Mouse (Mus musculus): ENCODE measurements at regions not wholly inside any gene's neighbourhood (a gene's known extent, or its start where the extent isn't known, plus 50 kb on each side); places are given as distances from the start of the nearest gene placed in this dataset.
"Not testable (repeated sequence)": the region's sequence is repeated elsewhere in the genome, so short reads cannot be mapped to it uniquely, and the experiment has no call there.

DNA sequence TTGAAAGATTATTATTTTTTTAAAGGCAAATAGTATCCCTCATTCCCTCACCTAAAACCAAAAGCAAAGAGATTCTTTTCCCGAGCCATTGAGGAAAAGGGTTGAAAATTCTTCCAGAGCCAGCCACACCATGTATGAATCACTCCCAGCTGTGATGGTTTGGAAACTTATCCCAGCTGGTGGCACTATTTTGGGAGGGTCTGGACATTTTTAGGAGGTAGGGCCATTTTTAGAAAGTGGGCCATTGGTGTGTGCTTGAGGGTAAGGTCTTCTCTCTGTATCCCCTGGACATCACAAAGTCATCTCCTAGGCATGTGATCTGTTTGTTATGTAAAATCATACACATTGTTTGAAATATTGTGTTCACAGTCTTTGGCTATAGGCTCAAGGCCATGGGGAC lies 252.2 kb downstream of the Diras2 start:
- no peak for DNase-seq

DNA sequence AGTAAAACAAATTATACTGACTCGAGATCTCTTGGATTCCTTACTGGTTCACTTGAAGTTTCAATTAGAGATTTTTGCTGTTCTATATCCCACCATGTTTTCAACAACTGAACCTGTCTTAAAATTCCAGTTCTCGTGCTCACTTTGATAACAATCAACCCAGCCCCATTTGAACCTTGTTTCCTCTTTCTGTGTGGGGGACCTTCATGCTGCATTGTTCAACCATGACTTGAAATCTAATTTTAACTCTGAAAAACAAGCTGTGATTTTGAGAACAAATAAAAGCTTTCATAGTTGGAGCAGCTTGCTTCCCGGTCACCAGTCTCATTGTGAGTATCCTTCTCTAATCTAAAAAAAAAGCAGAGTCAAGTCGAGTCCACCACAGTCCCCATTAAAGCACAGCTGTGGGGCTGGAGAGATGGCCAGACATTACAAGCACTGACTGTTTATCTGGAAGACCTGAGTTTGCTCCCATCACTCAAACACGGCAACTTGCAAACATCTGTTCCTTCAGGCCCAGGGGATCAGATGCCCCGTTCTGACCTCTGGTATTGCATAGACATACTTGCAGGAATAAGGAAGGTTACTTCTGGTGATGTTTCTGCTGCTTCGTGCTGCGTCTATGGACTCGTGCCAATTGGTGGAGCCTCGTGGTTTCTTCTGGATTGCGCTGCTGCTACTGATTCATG lies 251.7 kb downstream of the Diras2 start:
- no peak for DNase-seq

DNA sequence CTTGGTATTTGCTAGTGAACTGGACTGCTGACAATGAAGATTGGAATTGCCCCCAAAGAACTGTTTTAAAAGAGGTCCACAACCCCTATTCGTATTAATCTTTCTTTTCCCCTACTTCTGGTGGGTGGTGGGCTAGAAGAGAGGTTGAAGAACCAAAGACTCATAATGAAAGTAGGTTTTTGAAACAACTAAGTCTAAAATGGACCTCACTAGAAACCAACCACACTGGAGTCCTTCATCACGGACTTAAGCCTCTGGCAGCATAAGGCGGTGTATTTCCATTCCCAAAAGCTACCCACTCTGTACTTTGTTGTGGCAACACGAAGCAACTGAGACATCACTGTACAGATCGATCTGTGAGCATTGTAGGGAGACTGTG lies 251.1 kb downstream of the Diras2 start:
- DNase-seq: no peak

DNA sequence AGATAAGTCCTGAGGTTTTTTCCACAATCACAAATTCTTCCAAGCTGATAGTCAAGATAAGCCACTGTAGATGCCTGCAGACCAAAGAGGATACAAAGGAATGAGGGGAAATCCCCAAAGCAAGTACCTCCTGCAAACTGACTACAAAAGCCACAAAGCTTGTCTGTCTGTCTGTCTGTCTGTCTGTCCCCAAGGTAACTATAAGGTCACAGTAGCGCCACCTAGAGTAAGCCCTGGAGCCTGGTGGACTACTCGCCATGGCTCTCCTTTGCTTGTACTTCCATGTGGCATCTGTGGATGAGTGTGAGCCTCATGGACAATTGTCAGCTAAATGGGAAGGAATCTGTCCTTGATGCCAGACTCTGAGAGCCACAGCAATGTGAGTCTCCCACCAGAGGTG lies 249.8 kb downstream of the Diras2 start:
- DNase-seq: no peak

DNA sequence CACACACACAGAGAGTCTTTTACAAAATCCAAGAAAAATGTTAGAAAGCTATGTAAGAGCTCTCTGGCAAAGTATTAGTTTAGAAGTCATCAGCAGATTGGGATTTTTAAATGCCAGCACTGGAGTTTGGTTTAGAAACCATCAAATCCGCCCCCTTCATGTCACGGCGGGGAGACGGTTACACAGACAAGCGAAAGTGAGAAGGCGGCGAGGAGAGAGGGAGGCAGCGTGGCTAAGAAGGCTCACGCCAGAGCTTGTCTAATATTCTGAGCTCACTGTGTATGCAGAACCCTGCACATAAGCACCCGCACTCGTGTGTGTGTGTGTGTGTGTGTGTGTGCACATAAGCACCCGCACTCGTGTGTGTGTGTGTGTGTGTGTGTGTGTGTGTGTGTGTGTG lies 248.6 kb downstream of the Diras2 start:
- no peak for DNase-seq

DNA sequence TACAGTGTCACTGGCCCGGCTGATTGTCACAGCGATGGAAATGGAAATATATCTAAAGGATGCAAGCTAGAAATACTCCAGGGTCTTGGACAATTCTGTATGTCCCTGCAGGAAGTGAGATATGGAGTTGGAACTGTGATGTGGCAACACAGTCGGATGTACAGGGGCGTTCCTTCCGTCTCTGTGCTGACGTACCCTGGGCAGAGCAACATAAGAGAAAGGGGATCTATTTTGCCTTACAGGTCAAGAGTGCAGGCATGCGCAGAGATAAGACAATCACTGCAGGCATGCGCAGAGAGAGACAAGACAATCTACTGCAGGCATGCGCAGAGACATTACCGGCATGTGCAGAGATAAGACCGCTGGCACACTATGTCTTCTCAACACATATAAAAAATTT lies 247.6 kb downstream of the Diras2 start:
- no peak for DNase-seq

DNA sequence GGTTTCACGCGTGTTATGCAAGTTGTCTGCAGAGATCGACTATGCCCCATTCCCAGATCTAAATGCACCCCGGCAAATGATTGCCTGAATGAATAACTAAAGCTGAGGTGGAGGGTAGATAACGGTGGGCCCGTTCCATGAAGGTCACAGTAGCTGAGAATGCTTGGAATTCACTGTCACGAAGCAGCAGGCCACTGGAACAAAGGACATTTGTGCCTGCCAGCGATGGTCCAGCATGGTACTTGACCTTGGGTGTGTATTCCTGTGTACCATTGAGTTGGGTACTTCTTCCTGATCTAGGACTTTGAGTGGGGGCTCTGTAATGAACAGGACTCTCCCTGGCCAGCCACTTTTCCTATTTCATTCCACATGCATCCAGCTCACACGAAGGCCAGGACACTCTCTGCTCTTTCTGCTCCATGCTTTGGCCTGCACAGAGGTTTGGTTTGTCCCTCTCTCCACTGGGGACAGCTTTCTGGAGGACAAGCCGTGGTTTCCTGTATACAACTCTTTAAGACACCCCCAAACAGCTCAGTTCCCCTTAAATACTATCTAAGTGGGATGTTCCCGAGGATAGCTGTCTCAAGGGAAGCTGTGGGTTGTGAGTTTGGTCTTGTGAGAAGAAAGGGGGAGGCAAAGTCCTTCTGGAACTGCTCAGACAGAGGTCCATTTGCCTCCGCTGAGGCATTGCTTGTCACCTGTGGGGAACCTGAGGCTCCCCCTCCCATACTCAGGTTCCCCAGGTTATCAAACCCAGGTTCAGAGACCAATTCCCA lies 246.9 kb downstream of the Diras2 start:
- DNase-seq: no peak

DNA sequence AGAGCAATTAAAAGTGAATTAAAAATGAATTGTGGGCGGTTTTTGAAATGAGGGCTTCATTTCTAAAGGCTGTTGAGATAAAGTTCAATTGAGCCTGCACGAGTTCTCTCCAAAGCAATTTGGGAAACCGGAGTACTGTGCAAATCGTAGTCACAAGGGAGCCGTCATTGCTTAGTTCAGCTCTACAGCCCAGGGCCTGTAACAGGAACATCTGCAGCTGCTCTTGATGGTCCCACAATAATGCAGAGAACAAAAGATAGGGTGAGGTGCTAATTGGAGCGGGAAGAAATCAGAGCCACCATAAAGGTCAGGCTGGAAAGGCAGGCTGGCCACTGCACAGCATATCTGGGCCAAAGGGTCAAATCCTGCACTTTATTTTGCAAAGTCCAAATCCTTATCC lies 242.7 kb downstream of the Diras2 start:
- no peak for DNase-seq

DNA sequence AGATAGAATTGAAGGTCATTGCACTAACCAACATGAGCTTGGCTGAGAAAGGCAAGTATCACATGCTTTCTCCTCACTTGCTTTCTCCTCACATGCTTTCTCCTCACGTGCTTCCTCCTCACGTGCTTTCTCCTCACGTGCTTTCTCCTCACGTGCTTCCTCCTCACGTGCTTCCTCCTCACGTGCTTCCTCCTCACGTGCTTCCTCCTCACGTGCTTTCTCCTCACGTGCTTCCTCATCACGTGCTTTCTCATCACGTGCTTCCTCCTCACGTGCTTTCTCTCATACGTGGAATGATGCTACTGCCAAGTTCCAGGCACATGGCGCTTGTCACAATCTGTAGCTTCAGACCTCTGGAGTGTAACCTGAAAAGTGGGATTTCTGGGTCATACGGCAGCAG lies 235.2 kb downstream of the Diras2 start:
- no peak for DNase-seq

DNA sequence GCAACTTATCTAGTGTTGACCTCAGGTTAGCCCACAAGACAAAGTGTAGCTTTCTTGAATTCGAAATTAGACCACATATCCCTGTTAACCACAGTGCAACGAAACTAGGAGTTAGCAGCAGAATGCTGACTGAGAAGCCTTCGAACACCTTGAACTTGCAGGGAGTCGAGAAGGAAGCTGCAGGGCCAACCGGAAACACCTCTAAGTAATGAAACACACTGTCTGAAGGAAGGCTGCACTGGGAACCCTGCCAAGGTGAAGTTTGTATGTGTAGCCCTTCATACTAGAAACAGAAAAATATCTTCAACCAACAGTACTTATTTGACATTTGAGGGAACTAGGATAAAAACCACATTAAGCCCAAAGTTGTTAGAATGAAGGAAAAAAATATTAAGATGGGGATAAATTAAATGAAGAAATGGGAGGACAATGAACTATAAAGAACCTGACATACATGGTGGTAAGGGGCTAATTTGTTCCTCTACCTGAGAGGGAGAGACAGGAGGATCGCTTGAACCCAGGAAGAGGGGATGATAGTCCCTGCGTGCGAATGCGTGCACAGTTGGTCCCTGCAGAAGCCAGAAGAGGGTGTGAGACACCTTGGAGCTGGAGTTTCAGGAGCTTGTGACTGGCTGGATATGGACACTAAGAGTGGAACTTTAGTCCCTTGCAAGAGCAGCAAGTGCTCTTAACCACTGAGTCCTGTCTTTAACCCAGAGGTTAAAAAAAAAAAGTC lies 234.4 kb downstream of the Diras2 start:
- DNase-seq: peak; percentile 12 to 29

DNA sequence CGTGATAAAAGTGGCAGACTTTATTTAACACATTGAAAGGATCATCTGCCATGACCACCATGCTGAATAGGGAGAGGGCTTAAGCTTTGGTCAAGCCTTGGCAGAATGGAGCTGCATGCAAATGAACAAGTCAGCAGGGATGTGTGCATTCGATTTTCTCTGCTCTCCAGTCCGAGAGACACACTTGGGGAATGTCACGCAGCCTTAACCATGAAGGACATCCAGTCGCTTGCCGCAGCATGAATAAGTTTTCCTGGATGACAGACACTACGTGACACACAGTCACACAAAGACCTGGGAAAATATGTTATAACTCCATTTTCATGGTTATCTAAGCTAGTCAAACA lies 233.8 kb downstream of the Diras2 start:
- no peak for DNase-seq

DNA sequence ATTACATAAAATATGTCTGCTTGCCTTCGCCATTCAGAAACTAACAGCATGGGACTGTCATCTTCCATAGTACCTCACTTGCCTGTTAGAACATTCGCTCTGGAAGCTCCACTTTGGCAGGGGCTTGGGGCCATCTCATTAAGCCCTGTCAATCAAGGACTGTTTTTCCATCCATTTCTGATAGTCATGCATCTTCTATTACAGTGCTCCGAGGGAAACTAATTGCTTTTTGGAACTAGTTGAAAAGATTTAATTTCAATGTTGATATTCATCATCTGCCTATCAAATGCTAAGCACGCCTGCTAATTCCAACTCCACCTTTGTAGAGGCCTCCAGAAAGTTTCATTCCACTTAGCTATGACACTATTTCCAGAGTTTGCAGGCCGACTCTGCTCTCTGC lies 232.7 kb downstream of the Diras2 start:
- no peak for DNase-seq

DNA sequence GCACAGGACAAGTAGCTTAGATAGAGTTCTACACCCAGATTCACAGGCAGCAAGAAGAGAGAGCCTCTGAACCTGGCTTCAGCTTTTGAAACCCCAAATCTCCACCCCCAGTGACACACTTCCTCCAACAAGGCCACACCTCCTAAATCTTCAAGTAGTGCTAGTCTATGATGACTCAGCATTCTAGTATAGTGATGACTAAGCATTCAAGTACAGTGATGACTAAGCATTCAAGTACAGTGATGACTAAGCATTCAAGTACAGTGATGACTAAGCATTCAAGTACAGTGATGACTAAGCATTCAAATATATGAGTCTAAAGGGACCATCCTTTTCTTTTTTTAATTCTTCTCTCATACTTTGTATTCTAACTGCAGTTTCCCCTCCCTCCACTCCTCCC lies 225.8 kb downstream of the Diras2 start:
- DNase-seq: not testable (repeated sequence)

DNA sequence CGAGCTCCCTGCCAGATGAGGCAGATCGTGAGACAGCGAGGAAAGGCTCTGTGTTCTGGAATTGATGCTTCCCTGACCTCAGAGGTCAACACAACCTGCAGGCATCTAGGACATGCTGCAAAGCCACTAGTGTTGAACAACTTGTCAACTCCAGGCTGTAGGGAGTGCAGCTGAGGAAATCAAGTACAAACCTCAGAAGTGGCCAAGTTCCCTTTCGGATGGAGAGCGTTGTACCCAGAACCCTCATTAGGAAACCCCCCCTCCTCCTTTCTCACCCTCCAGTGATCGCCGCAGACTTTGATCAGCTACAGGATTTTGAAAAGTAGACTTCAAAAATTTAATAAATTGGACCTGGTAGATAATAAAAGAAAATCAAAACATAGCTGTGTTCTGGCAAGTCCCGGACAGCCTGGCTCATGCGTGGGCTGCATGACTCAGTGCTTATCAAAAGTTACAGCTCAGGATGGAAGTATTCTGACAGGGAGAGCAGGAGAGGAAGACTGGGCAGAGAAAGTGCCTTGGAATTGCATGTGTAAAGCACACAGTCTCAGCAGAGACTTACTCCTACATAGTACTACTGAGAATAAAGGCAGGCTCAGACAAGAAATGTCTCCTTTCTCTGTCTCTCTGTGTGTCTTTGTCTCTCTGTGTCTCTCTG lies 224.2 kb downstream of the Diras2 start:
- no peak for DNase-seq

DNA sequence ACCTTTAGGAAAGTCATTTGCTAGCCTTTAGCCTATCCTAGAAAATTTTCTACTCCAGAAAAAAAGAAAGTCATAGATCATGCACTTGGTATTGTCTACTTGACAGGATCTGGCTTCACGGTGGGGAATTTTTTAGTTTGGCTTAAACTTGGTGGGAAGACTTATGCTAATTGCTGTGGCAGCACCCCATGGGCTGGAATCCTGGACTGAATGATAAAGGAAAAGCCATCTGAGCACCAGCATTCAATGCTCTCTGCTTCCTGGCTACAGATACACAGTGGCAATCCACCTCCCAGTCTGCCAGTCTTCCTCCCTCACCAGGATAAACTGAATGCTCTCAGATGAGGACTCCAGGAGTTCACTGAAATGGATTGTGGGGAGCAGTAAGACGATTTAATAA lies 220.1 kb downstream of the Diras2 start:
- DNase-seq: no peak

DNA sequence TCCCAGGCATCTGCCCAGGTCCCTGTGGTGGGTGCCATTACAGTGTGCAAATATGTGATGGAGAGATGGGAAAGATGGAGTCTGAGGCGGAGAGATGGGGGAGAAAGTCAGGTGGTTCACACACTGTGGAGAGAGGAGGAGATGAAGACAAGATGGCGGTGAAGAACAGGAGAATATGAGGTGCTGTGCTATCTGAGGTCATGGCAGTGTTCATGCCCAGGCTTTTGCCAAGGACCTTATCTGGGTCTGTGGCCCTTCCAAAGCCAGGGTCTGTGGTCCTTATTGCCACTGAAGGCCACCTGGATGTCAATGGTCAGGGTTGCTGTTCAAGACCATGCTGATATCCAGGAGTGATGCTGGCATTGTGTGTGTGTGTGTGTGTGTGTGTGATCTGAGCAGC lies 212.8 kb downstream of the Diras2 start:
- no peak for DNase-seq

DNA sequence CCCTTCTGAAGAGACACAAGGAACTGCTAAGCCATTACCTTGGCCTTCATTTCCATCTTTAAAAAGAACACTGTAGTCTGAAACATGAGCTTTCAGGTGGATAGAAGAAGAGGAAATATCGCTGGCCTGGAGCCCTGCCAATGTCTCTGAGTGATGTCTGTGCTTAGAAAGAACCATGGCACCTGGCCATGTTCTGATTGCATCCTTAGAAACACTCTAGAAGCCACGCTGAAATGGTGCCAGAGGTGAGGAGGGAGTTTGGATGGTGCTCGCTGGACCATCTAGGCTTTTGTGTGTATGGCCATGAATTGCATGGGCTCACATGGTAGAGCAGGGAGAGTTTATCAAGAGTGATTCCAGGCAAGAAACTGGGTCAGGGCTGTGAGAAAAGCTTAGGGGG lies 207.4 kb downstream of the Diras2 start:
- peak in 1 of 2 experiments; percentile 36 for DNase-seq

DNA sequence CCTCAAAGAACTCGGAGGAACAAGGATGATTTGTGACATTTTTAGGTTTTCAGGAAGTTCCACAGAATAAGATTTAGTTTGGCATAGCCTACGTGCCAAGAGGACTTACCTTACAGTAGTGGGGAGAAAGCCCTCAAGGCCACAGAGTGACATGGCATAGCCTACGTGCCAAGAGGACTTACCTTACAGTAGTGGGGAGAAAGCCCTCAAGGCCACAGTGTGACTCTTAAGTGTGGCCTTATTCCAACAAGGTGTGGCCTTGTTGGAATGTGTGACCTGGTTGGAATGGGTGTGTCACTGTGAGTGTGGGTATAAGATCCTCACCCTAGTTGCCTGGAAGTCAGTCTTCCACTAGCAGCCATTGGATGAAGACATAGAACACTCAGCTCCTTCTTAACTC lies 206.7 kb downstream of the Diras2 start:
- DNase-seq: not testable (repeated sequence)

DNA sequence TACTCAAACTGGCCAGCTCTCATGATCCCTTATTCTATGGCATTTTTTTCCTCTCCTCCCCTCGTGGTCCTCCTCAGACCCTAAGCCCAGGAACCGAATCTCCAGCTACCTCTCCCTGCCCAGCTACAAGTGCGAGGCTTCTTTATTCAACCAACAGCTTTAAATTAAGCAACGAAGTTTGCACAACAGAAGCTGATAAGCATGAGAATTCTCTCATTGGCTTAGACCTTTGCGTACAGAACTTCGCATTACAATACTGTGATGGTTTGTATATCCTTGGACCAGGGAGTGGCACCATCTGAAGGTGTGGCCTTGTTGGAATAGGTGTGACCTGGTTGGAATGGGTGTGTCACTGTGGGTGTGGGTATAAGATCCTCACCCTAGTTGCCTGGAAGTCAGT lies 205.4 kb downstream of the Diras2 start:
- DNase-seq: not testable (repeated sequence)

DNA sequence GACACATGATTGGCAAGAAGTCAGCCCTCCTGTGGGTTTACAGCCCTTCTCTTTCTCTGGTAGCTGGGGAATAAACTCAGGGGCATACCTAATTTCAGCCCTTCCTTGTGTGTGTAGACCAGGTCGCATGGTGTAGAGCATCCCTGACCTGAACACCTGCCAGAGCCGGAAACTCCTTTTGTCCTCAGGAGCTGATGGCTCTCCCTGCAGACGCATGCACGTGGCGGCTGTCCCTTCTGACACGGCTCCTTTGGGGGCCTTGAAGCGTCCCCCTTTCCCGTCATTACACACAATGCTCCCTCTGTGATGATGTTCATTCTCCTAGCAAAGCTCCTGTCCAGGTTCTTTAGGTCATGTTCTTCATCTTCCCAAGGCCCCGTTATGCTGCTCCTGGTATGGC lies 203.3 kb downstream of the Diras2 start:
- DNase-seq: no peak

DNA sequence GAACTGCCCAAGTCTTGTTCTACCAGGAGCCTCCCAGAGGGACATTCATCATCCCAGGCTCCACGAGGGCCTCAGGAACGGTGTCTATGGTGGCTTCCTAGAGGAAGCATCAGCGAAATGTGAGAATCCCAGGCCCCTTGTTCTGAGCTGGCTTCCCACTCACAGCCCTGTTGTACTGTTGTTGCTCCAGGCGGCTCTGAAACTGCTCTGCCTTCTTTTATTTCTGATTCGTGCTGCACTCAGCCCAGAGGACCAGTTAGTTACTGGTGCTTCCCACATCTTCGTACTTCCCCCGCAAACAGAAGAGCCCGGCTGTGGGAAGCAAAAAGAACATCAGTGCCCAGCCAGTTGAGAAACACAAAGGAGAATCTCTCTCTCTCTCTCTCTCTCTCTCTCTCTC lies 202.3 kb downstream of the Diras2 start:
- DNase-seq: no peak

DNA sequence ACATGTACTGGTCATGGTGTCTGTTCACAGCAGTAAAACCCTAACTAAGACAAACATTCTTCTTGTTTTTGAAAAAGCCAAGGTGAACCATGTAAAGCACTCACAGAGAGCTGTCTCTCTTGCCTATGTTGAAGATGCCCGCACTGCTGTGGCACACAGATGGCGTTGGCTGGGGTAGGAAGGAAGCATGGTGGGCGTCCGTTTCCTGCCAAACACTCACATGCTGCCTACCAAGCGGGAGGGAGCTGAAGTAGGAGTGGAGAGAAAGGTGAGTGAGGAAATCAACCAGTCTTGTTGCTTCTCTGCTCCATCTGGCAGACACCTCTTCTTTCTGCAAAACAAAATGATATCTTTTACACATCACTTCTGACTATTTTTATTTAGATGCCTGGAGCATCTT lies 200.0 kb downstream of the Diras2 start:
- DNase-seq: peak; percentile 75 to 77

DNA sequence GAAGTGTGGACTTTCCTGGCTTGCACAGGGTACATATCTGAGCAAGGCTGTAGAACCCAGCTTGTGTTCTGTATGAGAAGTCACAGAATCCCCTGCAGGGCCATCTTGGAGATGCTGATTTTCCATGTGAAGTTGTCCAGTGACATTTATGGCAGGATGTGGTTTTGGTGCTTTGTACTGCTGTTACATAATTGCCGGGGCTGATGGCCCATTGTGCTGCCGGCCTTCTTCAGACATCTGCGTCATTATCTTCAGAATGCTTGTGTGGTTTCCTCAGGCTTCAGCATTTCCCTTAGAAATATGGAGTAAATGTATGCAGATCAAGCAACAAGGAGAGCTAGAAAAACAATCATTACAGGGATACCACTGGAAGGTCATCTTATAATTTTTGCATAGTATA lies 196.1 kb downstream of the Diras2 start:
- DNase-seq: no peak

DNA sequence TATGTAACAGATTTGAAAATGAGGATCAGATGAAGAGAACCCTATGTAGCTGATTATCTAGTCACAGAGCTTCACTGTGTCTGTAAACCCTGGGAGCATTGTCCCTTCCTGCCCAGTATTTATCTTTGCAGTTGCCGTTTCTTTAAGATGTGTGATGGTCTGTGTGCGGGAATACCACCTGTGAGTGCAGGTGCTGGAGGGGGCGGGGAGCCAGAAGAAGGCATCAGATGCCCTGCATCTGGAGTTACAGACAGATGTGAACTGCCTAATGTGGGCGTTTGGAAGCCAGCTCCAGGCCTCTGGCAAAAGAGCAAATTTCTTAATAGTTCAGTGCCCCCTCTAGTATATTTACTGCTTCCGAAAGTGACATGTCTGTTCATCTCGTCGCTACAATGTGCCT lies 193.1 kb downstream of the Diras2 start:
- DNase-seq: no peak
